Mouse (Mus musculus): ENCODE measurements around the gene Stk16. TPM values are rescaled to one million over a fixed set of nuclear protein-coding genes. Genes with fewer than 3 reads are reported as not detected.

The Stk16 gene
- total RNA-seq (2014; fragmentation: Nextera tagmentation) (59.4 and 78.2 TPM in 2 replicates), total RNA-seq (2017) (70.7 and 72.6 TPM in 2 replicates), polyA plus RNA-seq (2012) (114 and 133 TPM in 2 replicates)

DNA sequence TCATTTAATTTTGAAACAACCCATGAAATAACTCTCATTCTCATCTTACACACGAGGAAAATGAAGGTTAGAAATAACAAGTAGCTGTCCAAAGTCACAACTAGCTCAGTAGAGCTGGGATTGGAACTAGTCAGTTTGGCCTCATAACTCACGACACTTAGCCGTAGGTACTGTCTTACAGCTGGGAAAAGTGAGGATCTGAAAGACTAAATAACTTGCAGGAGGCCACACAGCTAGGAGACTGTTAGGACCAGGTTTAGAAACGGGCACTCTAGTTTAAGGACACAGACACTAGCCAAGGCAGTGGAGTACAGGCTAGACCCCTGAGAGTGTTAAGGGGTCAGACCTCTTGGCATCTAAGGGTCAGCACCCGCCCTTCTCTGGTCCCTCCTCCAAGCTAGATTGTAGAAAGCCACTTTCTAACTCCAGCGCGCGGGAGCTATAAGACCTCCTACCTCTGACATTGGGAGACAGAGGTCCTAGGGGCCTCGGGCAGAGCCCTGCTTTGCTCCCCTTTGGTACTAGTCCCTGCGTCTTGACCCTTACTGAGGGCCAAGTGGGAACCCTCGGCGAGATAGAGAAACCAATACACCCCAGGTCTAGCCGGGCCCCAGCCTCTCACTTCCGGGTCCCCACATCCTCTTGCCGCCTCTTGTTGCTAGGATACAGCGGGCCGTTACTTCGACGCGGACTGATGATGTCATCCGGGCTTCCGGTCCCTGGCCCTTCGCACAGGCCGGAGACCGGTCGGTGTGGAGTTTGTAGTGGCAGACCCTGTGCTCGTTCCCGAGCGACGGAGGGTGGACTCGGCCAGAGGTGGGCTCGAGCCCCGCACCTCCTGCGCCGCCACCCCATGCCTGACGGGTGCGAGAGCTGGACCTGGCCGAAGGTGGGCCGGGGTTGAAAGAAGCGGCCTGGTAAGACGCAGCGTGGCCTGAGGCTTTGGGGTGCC is at the start of gene Stk16, which contains the start of gene Glb1l:
Gene Stk16, plus strand, starts transcription at position 703 of the 952 bp plus-strand sequence.
Gene Glb1l, minus strand, starts transcription at position 678 of the 952 bp plus-strand sequence.
- ATAC-seq (ENCODE audit: extremely low read depth, insufficient number of reproducible peaks, low FRiP score, poor library complexity, severe bottlenecking) (peak; percentile 90), DNase-seq (ENCODE audit: low spot score) (peak; percentile 99)
- H3K4me1 ChIP-seq (ENCODE audit: insufficient read depth, low read depth, low read length), result peaks cover 62% of the 10 kb centered on the region
- peak within 1 kb of the TSS; percentile 75 for H3K4me3 ChIP-seq (ENCODE audit: low read depth, low read length)
- TF ChIP-seq CTCF (IDR thresholded peaks at IDR 0.05; ENCODE audit: low read depth, low read length) (no peak), POLR2AphosphoS5 (IDR thresholded peaks at IDR 0.05; ENCODE audit: insufficient replicate concordance, low read depth, low read length) (no peak), GATA1 (IDR thresholded peaks at IDR 0.05; ENCODE audit: borderline replicate concordance, low read length) (no peak)
- H3K36me3 ChIP-seq (replicated peaks), result peaks cover 65% of the 10 kb centered on the region
- no peaks in the 10 kb centered on the region for H3K27me3 ChIP-seq (ENCODE audit: insufficient read depth, low read length)
- no peaks in the 10 kb centered on the region for H3K9me3 ChIP-seq (replicated peaks)

DNA sequence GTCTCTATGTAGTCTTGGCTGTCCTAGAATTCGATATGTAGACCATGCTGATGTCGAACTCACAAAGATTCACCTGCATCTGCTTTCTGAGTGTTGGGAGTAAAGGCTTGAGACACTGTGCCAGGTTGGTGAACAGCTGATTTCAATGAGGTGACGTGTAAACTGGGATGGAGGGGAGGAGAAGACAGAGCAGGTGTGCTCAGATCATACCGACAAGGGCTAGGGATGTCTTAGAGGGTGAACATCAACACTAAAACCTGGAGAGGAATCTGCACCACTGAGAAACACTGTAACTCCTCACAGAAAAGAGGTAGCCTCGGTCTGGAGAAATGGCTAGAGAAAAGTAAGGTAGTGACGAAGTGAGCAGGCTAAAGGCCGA is 42.6 kb upstream of the Stk16 start:
- peak overlapping the region; percentile 74 for H3K4me3 ChIP-seq (ENCODE audit: low read depth, low read length)
- TF ChIP-seq TAL1 (conservative IDR thresholded peaks at IDR 0.05; ENCODE audit: low read depth, low read length) (no peak), CTCF (IDR thresholded peaks at IDR 0.05; ENCODE audit: low read depth, low read length) (no peak), GATA1 (IDR thresholded peaks at IDR 0.05; ENCODE audit: borderline replicate concordance, low read length) (no peak), POLR2AphosphoS5 (IDR thresholded peaks at IDR 0.05; ENCODE audit: insufficient replicate concordance, low read depth, low read length) (no peak), GATA2 (IDR thresholded peaks at IDR 0.05; ENCODE audit: borderline replicate concordance, low read depth, low read length) (no peak)
- H3K9me3 ChIP-seq (replicated peaks), result no peaks in the 10 kb centered on the region
- peaks cover 50% of the 10 kb centered on the region for H3K4me1 ChIP-seq (ENCODE audit: insufficient read depth, low read depth, low read length)
- DNase-seq (ENCODE audit: low spot score) (no peak), ATAC-seq (ENCODE audit: extremely low read depth, insufficient number of reproducible peaks, low FRiP score, poor library complexity, severe bottlenecking) (no peak)
- H3K27me3 ChIP-seq (ENCODE audit: insufficient read depth, low read length), result no peaks in the 10 kb centered on the region
- peaks cover 38% of the 10 kb centered on the region for H3K36me3 ChIP-seq (replicated peaks)

DNA sequence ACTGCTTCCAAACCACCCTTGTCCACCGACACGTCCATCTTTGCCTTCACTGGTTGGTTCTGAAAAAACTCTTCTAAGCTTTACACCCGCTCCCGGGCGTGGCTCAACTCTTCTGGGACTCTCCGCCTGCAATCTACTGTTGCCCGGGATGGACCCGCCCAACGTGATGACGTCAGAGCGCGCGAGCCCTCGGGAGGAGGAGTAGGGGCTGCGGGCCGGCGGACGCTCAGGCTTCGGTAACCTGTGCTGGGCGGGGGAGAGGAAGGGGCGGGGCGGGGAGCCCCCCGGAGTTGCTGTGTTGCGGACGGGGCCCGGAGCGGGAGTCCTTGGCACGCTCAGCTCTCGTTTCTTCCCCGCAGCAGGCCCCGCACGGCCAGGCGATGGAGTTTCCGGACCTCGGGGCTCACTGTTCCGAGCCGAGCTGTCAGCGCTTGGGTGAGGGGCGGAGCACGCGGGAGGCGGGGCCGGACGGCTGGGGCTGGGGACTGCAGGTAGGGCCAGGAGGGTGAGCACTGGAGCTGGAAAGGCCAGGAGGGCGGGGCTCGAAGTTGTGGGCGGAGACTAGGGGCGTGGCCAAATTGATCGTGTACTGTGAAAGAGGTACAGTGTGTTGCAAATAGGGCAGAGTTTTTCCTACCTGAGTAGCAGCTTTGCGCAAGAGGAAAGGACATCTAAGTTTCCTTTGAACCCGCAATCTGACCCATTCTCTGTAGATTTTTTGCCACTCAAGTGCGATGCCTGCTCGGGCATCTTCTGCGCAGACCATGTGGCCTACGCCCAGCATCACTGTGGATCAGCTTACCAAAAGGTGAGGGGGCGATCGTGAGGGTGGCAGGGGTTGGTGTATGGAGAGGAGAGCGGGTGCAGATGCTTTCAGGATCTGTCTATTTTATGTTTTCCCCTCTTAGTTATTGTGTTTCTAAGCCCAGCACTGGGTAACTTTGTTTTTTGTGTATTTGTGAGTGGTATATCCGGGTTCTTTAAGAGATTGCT is 41.9 kb upstream of the Stk16 start, which contains the start of gene Zfand2b:
Gene Zfand2b, plus strand, starts transcription at position 175 of the 993 bp plus-strand sequence.
- H3K9me3 ChIP-seq (replicated peaks), result no peaks in the 10 kb centered on the region
- peak; percentile 92 for ATAC-seq (ENCODE audit: extremely low read depth, insufficient number of reproducible peaks, low FRiP score, poor library complexity, severe bottlenecking)
- DNase-seq (ENCODE audit: low spot score), result peak; percentile 97
- H3K4me3 ChIP-seq (ENCODE audit: low read depth, low read length), result peak within 1 kb of the TSS; percentile 74
- H3K4me1 ChIP-seq (ENCODE audit: insufficient read depth, low read depth, low read length), result peaks cover 50% of the 10 kb centered on the region
- H3K36me3 ChIP-seq (replicated peaks), result peaks cover 45% of the 10 kb centered on the region
- TF ChIP-seq TAL1 (conservative IDR thresholded peaks at IDR 0.05; ENCODE audit: low read depth, low read length) (no peak), POLR2AphosphoS5 (IDR thresholded peaks at IDR 0.05; ENCODE audit: insufficient replicate concordance, low read depth, low read length) (no peak), GATA1 (IDR thresholded peaks at IDR 0.05; ENCODE audit: borderline replicate concordance, low read length) (no peak), GATA2 (IDR thresholded peaks at IDR 0.05; ENCODE audit: borderline replicate concordance, low read depth, low read length) (no peak), CTCF (IDR thresholded peaks at IDR 0.05; ENCODE audit: low read depth, low read length) (no peak)
- H3K27me3 ChIP-seq (ENCODE audit: insufficient read depth, low read length), result no peaks in the 10 kb centered on the region

DNA sequence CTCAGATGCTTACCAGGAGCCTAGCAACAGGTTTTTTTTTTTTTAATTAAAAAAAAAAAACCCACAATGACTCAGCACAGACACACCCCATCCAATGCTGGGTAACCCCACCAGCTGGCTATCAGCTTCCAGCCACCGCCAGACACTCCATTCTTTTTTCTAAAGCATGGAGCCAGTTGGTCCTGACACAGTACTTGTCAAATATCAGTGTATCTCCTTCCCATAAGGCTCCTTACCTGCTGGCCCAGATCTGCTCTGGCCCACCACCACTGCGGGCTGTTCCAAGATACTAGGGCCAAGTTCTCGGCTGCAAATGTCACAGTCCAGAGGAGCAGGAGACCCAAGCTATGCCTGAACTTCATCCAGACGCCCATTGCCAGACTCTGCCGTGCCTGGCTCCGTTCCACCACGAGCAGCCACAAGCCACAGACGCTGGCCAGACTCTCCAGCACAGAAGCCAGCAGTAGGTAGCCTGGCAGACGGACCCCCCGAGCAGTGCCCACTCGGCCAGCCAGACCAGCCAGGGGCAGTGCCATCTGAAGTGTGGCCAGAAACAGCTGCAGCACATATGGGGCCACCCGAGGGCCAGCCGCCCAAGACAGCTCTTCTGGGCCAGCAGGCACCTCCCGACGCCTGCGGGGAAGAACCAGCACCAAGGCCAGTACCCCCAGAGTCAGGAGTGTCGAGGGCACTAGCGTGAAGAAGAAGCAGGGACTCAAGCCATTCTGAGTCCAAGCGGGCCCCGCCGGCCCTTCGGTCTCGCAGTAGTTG is 31.1 kb upstream of the Stk16 start:
- ATAC-seq (ENCODE audit: extremely low read depth, insufficient number of reproducible peaks, low FRiP score, poor library complexity, severe bottlenecking) (peak; percentile 65), DNase-seq (ENCODE audit: low spot score) (peak; percentile 86)
- TF ChIP-seq TAL1 (conservative IDR thresholded peaks at IDR 0.05; ENCODE audit: low read depth, low read length) (peak; percentile 47; the same call in 1 of the 2 replicates), POLR2AphosphoS5 (IDR thresholded peaks at IDR 0.05; ENCODE audit: insufficient replicate concordance, low read depth, low read length) (no peak)

DNA sequence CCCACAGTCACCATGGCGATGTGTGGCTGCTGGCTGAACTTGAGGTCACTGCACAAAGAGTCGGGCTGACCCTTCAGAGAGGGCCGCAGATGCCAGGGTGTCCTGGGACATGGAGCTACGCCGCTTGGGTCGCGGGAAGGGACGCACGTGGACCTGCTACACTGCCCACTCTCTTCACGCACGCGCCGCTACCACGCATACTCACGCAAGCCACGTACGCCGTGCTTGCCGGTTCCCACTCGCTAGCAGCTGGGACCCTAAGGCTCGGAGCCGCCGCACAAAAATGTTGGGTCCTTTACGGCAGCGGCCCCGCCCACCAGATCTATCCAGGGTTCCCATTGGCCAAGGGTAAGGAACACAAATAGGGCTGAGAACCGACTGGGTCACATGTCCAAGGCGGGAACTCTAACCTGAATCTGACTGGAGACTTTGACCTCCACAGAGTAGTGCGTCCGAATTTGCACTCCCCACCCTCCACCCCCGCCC is 30.5 kb upstream of the Stk16 start, which contains the start of gene Abcb6:
Gene Abcb6, minus strand, starts transcription at position 288 of the 486 bp plus-strand sequence.
- H3K4me3 ChIP-seq (ENCODE audit: low read depth, low read length), result peak within 1 kb of the TSS; percentile 80
- DNase-seq (ENCODE audit: low spot score), result peak; percentile 94
- H3K9me3 ChIP-seq (replicated peaks), result peaks cover 3% of the 10 kb centered on the region; the same call in 1 of the 2 replicates
- TF ChIP-seq CTCF (IDR thresholded peaks at IDR 0.05; ENCODE audit: low read depth, low read length), result no peak
- TF ChIP-seq TAL1 (conservative IDR thresholded peaks at IDR 0.05; ENCODE audit: low read depth, low read length), result no peak
- no peak for TF ChIP-seq GATA1 (IDR thresholded peaks at IDR 0.05; ENCODE audit: borderline replicate concordance, low read length)
- no peak for TF ChIP-seq POLR2AphosphoS5 (IDR thresholded peaks at IDR 0.05; ENCODE audit: insufficient replicate concordance, low read depth, low read length)
- no peak for TF ChIP-seq GATA2 (IDR thresholded peaks at IDR 0.05; ENCODE audit: borderline replicate concordance, low read depth, low read length)
- peak; percentile 85 for ATAC-seq (ENCODE audit: extremely low read depth, insufficient number of reproducible peaks, low FRiP score, poor library complexity, severe bottlenecking)
- no peaks in the 10 kb centered on the region; the same call in 1 of the 2 replicates for H3K27me3 ChIP-seq (ENCODE audit: insufficient read depth, low read length)
- peaks cover 63% of the 10 kb centered on the region for H3K4me1 ChIP-seq (ENCODE audit: insufficient read depth, low read depth, low read length)
- H3K36me3 ChIP-seq (replicated peaks), result peaks cover 82% of the 10 kb centered on the region

More for the DNA sequence above, 31.1 kb upstream of the Stk16 start:
- Histone ChIP-seq H3K4me1 (ENCODE audit: insufficient read depth, low read depth, low read length) (peaks cover 59% of the 10 kb centered on the region), H3K27me3 (ENCODE audit: insufficient read depth, low read length) (no peaks in the 10 kb centered on the region; the same call in 1 of the 2 replicates), H3K4me3 (ENCODE audit: low read depth, low read length) (peak overlapping the region; percentile 80), H3K36me3 (replicated peaks) (peaks cover 81% of the 10 kb centered on the region), H3K9me3 (replicated peaks) (peaks cover 3% of the 10 kb centered on the region; the same call in 1 of the 2 replicates)

Measured in G1E (cell line).